Mouse (Mus musculus) MEL (cell line): ENCODE data around the gene Ltc4s. TPM values are rescaled to one million over a fixed set of nuclear protein-coding genes. Genes with fewer than 3 reads are reported as not detected.
A peak's percentile ranks its signal among the peaks of the same experiment; 100 is the strongest.

Source experiments
- DNase-seq: peaks from one replicate; pipeline ENCODE4 v3.0.0; 2011; ENCODE audit warnings: low read depth, low spot score
- H3K27ac ChIP-seq: 2 replicates; pipeline ENCODE4 v1.5.1; 2012; ENCODE audit warnings: low read depth, mild to moderate bottlenecking, control low read depth, low read length, moderate library complexity; ENCODE audit not compliant: control insufficient read depth
- H3K27me3 ChIP-seq, 2 experiments: fragments of 150-350 bp in 1 of 2; sonication (generic) in 1 of 2; 2 replicates each; pipeline ENCODE4 v1.6.1; 2012; ENCODE audit warnings: low read length in 2 of 2, mild to moderate bottlenecking in 2 of 2, improper control_type of control experiment in 1 of 2, moderate library complexity in 1 of 2; ENCODE audit not compliant: insufficient read depth in 2 of 2, control insufficient read depth in 1 of 2
- H3K36me3 ChIP-seq, 2 experiments: 2 replicates each; pipeline ENCODE4 v1.6.1; 2012 to 2014; ENCODE audit warnings: low read length in 2 of 2, improper control_type of control experiment in 1 of 2, inconsistent platforms in 1 of 2, mild to moderate bottlenecking in 1 of 2; ENCODE audit not compliant: insufficient read depth in 2 of 2, control insufficient read depth in 1 of 2
- H3K4me1 ChIP-seq, 2 experiments: fragments of 150-350 bp in 1 of 2; sonication (generic) in 1 of 2; 2 replicates each; pipeline ENCODE4 v1.6.1; 2012; ENCODE audit warnings: low read length in 2 of 2, improper control_type of control experiment in 1 of 2, mild to moderate bottlenecking in 1 of 2; ENCODE audit not compliant: insufficient read depth in 2 of 2, control insufficient read depth in 1 of 2
- H3K4me3 ChIP-seq, 2 experiments: fragments of 150-350 bp in 1 of 2; sonication (generic) in 1 of 2; 2 replicates each; pipeline ENCODE4 v1.5.1; 2012; ENCODE audit warnings: low read depth in 2 of 2, low read length in 2 of 2, mild to moderate bottlenecking in 2 of 2, moderate library complexity in 2 of 2, control low read depth in 1 of 2, improper control_type of control experiment in 1 of 2; ENCODE audit not compliant: control insufficient read depth in 1 of 2, insufficient read depth in 1 of 2
- H3K79me2 ChIP-seq: 2 replicates; pipeline ENCODE4 v1.6.1; 2012; ENCODE audit warnings: mild to moderate bottlenecking, low read length, moderate library complexity; ENCODE audit not compliant: control insufficient read depth, poor library complexity, insufficient read depth
- H3K9ac ChIP-seq: 2 replicates; pipeline ENCODE4 v1.6.1; 2012; ENCODE audit warnings: low read depth, mild to moderate bottlenecking, control low read depth, low read length, moderate library complexity; ENCODE audit not compliant: control insufficient read depth, poor library complexity, severe bottlenecking
- H3K9me3 ChIP-seq: fragments of 150-350 bp; sonication (generic); replicated peaks from 2 replicates; pipeline ENCODE4 v1.6.1; 2012; ENCODE audit warnings: mild to moderate bottlenecking, low read length, improper control_type of control experiment, moderate library complexity; ENCODE audit not compliant: insufficient read depth
- CHD1 ChIP-seq: IDR thresholded peaks from 2 replicates; pipeline ENCODE4 v1.6.1; 2012; ENCODE audit warnings: low read depth, mild to moderate bottlenecking, inconsistent platforms, low read length, improper control_type of control experiment
- CHD2 ChIP-seq: IDR thresholded peaks from 2 replicates; pipeline ENCODE4 v1.6.1; 2011; ENCODE audit warnings: low read length, improper control_type of control experiment
- CTCF ChIP-seq, 3 experiments: IDR thresholded peaks in 2 of 3; conservative IDR thresholded peaks in 1 of 3; 2 replicates each; pipeline ENCODE4 v1.5.1; 2011 to 2012; ENCODE audit warnings: low read length in 3 of 3, low read depth in 2 of 3, mild to moderate bottlenecking in 2 of 3, improper control_type of control experiment in 1 of 3, inconsistent platforms in 1 of 3, mixed read lengths in 1 of 3, moderate library complexity in 1 of 3; ENCODE audit not compliant: control insufficient read depth in 1 of 3, insufficient read depth in 1 of 3, poor library complexity in 1 of 3, severe bottlenecking in 1 of 3
- EP300 ChIP-seq, 2 experiments: IDR thresholded peaks; 2 replicates each; pipeline ENCODE4 v1.6.1; 2011; ENCODE audit warnings: improper control_type of control experiment in 2 of 2, low read length in 2 of 2, low read depth in 1 of 2, mild to moderate bottlenecking in 1 of 2
- ETS1 ChIP-seq: IDR thresholded peaks from 2 replicates; pipeline ENCODE4 v1.6.1; 2012; ENCODE audit warnings: low read depth, mild to moderate bottlenecking, inconsistent platforms, low read length, improper control_type of control experiment, moderate library complexity
- GATA1 ChIP-seq: IDR thresholded peaks from 2 replicates; pipeline ENCODE4 v1.6.1; 2011; ENCODE audit warnings: low read depth, low read length, improper control_type of control experiment
- HCFC1 ChIP-seq: IDR thresholded peaks from 2 replicates; pipeline ENCODE4 v1.6.1; 2012; ENCODE audit warnings: low read depth, mild to moderate bottlenecking, inconsistent platforms, low read length, improper control_type of control experiment, moderate library complexity
- MAFK ChIP-seq: IDR thresholded peaks from 2 replicates; pipeline ENCODE4 v1.6.1; 2011; ENCODE audit warnings: low read depth, mild to moderate bottlenecking, low read length, improper control_type of control experiment, borderline replicate concordance
- MXI1 ChIP-seq: IDR thresholded peaks from 2 replicates; pipeline ENCODE4 v1.6.1; 2011; ENCODE audit warnings: mild to moderate bottlenecking, low read depth, low read length, improper control_type of control experiment
- MYB ChIP-seq: IDR thresholded peaks from 2 replicates; pipeline ENCODE4 v1.6.1; 2011; ENCODE audit warnings: mild to moderate bottlenecking, low read depth, low read length, improper control_type of control experiment
- MYC ChIP-seq: IDR thresholded peaks from 2 replicates; pipeline ENCODE4 v1.6.1; 2011; ENCODE audit warnings: low read depth, mild to moderate bottlenecking, low read length, improper control_type of control experiment, moderate library complexity
- POLR2A ChIP-seq, 2 experiments: IDR thresholded peaks; 2 replicates each; pipeline ENCODE4 v1.6.1; 2011 to 2012; ENCODE audit warnings: low read length in 2 of 2, mild to moderate bottlenecking in 2 of 2, control low read depth in 1 of 2, improper control_type of control experiment in 1 of 2, low read depth in 1 of 2, moderate library complexity in 1 of 2; ENCODE audit not compliant: control insufficient read depth in 1 of 2, insufficient read depth in 1 of 2, poor library complexity in 1 of 2
- RCOR1 ChIP-seq: IDR thresholded peaks from 2 replicates; pipeline ENCODE4 v1.6.1; 2012; ENCODE audit warnings: low read depth, mild to moderate bottlenecking, inconsistent platforms, low read length, improper control_type of control experiment
- SIN3A ChIP-seq: IDR thresholded peaks from 2 replicates; pipeline ENCODE4 v1.6.1; 2012; ENCODE audit warnings: low read length, improper control_type of control experiment, inconsistent platforms
- SMC3 ChIP-seq: IDR thresholded peaks from 2 replicates; pipeline ENCODE4 v1.6.1; 2011; ENCODE audit warnings: low read depth, low read length, improper control_type of control experiment
- TAL1 ChIP-seq: IDR thresholded peaks from 2 replicates; pipeline ENCODE4 v1.6.1; 2012; ENCODE audit warnings: mild to moderate bottlenecking, inconsistent platforms, low read length, moderate library complexity, mixed read lengths
- ZC3H11A ChIP-seq: IDR thresholded peaks from 2 replicates; pipeline ENCODE4 v1.6.1; 2012; ENCODE audit warnings: low read depth, mild to moderate bottlenecking, inconsistent platforms, low read length, improper control_type of control experiment
- ZKSCAN1 ChIP-seq: IDR thresholded peaks from 2 replicates; pipeline ENCODE4 v1.6.1; 2012; ENCODE audit warnings: low read depth, mild to moderate bottlenecking, inconsistent platforms, low read length, improper control_type of control experiment, moderate library complexity
- ZNF384 ChIP-seq: IDR thresholded peaks from 2 replicates; pipeline ENCODE4 v1.6.1; 2012; ENCODE audit warnings: low read depth, mild to moderate bottlenecking, inconsistent platforms, low read length, improper control_type of control experiment
- polyA plus RNA-seq, 2 experiments: library from polyadenylated mRNA; stranded (reverse) in 1 of 2; unstranded in 1 of 2; fragments of >175 nt in 1 of 2; fragments of >200 nt in 1 of 2; gene quantifications; 2 replicates each; pipeline versions ENCODE4 v1.2.1 to v1.2.4; 2012; ENCODE audit warnings: low replicate concordance in 2 of 2, low read depth in 1 of 2; ENCODE audit not compliant: insufficient read length in 2 of 2, insufficient read depth in 1 of 2, missing spikeins in 1 of 2
- total RNA-seq: library from RNA; depleted of rRNA; stranded (reverse); fragments of 300-350 nt; gene quantifications from 2 replicates; pipeline ENCODE4 v1.2.3, GENCODE M21; 2012

Ltc4s gene
- total and polyA plus RNA-seq, 3 experiments = 3.1 to 3.4 TPM; not detected in 1

GRCm38 (mm10) chr11:50275077-50275476 is 36.7 kb upstream of the Ltc4s start:
- H3K4me1 ChIP-seq = peaks cover 17% of the 10 kb centered on the region in 2 experiments
- peaks cover 7% of the 10 kb centered on the region for H3K79me2 ChIP-seq
- H3K27ac ChIP-seq = peak overlapping the region; percentile 13; the same call in 1 of the 2 replicates
- no peak overlapping the region for H3K9ac ChIP-seq
- H3K9me3 ChIP-seq = no peaks in the 10 kb centered on the region
- H3K4me3 ChIP-seq = no peak overlapping the region
- TF ChIP-seq GATA1 (peak; percentile 43; the same call in 1 of the 2 replicates), RCOR1 (peak; percentile 45; the same call in 1 of the 2 replicates), EP300 (IDR thresholded peaks at IDR 0.05; ENCODE audit: low read depth in 1 of 2, low read length in 2 of 2) (peak; percentile 10 to 20; a peak in 1 of 4 replicates), ETS1 (0 out of 2 replicates have a peak, but pooled peaks have one; percentile 12), ZKSCAN1 (peak; percentile 62; the same call in 1 of the 2 replicates), SIN3A (peak; percentile 61; the same call in 1 of the 2 replicates), CHD2 (no peak), MYC (no peak)
- TF ChIP-seq, all 39 proteins: peak for 6
- H3K27me3 ChIP-seq = no peaks in the 10 kb centered on the region
- peaks cover 1 to 26% of the 10 kb centered on the region in 2 experiments; a peak in 2 of 4 replicates for H3K36me3 ChIP-seq
- DNase-seq = peak; percentile 51

DNA sequence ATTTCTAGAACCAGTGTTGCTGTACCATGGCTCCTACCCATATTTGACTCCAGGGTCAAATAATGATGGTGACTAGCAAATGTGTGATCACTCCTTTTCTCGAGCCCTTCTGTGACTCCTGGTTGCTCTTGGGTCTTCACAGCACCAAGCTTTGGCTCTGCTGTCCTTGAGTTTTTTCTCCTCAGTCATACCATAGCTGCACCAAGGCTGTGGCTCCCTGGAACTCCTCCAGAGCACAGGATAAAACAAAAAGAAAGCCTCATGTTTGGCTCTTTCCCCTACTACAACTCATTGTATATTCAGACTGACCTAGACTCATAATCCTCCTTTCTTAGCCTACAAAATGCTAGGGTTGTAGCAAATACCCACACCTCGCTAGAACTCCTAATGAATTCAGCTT is 34.4 kb upstream of the Ltc4s start:
- Histone ChIP-seq H3K9ac (no peak overlapping the region), H3K4me1 (peaks cover 15 to 17% of the 10 kb centered on the region in 2 experiments), H3K9me3 (no peaks in the 10 kb centered on the region), H3K36me3 (peaks cover 1 to 23% of the 10 kb centered on the region in 2 experiments; a peak in 3 of 4 replicates), H3K27me3 (no peaks in the 10 kb centered on the region), H3K79me2 (peaks cover 3% of the 10 kb centered on the region; the same call in 1 of the 2 replicates), H3K27ac (no peak overlapping the region), H3K4me3 (no peak overlapping the region)
- DNase-seq = no peak
- TF ChIP-seq MAFK = no peak
- no peak for TF ChIP-seq MXI1
- TF ChIP-seq ZC3H11A = no peak
- TF ChIP-seq CHD1 = no peak
- no peak for TF ChIP-seq SIN3A
- no peak for TF ChIP-seq MYC
- no peak for TF ChIP-seq CHD2
- TF ChIP-seq ZNF384 = no peak
- no peak for TF ChIP-seq TAL1
- no peak for TF ChIP-seq MYB
- TF ChIP-seq CTCF (IDR thresholded peaks at IDR 0.05 in 2 of 3, conservative IDR thresholded peaks at IDR 0.05 in 1 of 3; ENCODE audit: control insufficient read depth in 1 of 3, insufficient read depth in 1 of 3, low read depth in 2 of 3, low read length in 3 of 3, poor library complexity in 1 of 3, severe bottlenecking in 1 of 3) = no peak
- TF ChIP-seq SMC3 = no peak
- TF ChIP-seq HCFC1 = no peak
- TF ChIP-seq POLR2A (IDR thresholded peaks at IDR 0.05; ENCODE audit: control insufficient read depth in 1 of 2, insufficient read depth in 1 of 2, low read depth in 1 of 2, low read length in 2 of 2, poor library complexity in 1 of 2) = no peak
